Mouse (Mus musculus): Measurements from ENCODE around the gene Olfr785. TPM values are rescaled to one million over a fixed set of nuclear protein-coding genes. Genes with fewer than 3 reads are reported as not detected.

Gene Olfr785
- not detected for total RNA-seq (2023)

GRCm38 (mm10) chr10:129405126-129405525 lies at the start of gene Olfr785:
Gene Olfr785, plus strand, starts transcription at chr10:129405426.

GRCm38 (mm10) chr10:129383783-129384182 lies 21.4 kb upstream of the Olfr785 start, which contains the start of gene Olfr784:
Gene Olfr784, plus strand, starts transcription at chr10:129384083.

GRCm38 (mm10) chr10:129427006-129427405 lies 21.8 kb downstream of the Olfr785 start, which contains the start of gene Olfr786:
Gene Olfr786, plus strand, starts transcription at chr10:129427306.

Other genes with a start within 250 kb of the Olfr785 start
- gene Olfr771, start 240.7 kb upstream of the Olfr785 start, total RNA-seq (2023), result not detected
- not detected for gene Olfr772, start 227.5 kb upstream of the Olfr785 start, total RNA-seq (2023)
- not detected for gene Olfr773, start 218.0 kb upstream of the Olfr785 start, total RNA-seq (2023)
- not detected for gene Olfr774, start 169.2 kb upstream of the Olfr785 start, total RNA-seq (2023)
- gene Olfr775, start 157.0 kb upstream of the Olfr785 start, total RNA-seq (2023), result not detected
- gene Olfr776, start 146.3 kb upstream of the Olfr785 start, total RNA-seq (2023), result not detected
- not detected for gene Olfr777, start 133.9 kb upstream of the Olfr785 start, total RNA-seq (2023)
- gene Olfr780, start 87.3 kb upstream of the Olfr785 start, total RNA-seq (2023), result not detected
- not detected for gene Olfr781, start 76.6 kb upstream of the Olfr785 start, total RNA-seq (2023)
- gene Olfr782, start 56.6 kb upstream of the Olfr785 start, total RNA-seq (2023), result not detected
- gene Olfr784, start 21.3 kb upstream of the Olfr785 start, total RNA-seq (2023), result under 1 TPM in 1 of 2 experiments, not detected in 1; 0.22 TPM
- not detected for gene Olfr786, start 21.9 kb downstream of the Olfr785 start, total RNA-seq (2023)
- not detected for gene Olfr787, start 56.4 kb downstream of the Olfr785 start, total RNA-seq (2023)
- gene Olfr788, start 65.6 kb downstream of the Olfr785 start, total RNA-seq (2023), result not detected
- gene Olfr789, start 79.3 kb downstream of the Olfr785 start, total RNA-seq (2023), result not detected
- gene Olfr790, start 93.1 kb downstream of the Olfr785 start, total RNA-seq (2023), result not detected
- gene Olfr791, start 116.4 kb downstream of the Olfr785 start, total RNA-seq (2023), result not detected
- gene Olfr792, start 133.7 kb downstream of the Olfr785 start, total RNA-seq (2023), result not detected
- not detected for gene Olfr794, start 162.2 kb downstream of the Olfr785 start, total RNA-seq (2023)
- not detected for gene Olfr796, start 207.1 kb downstream of the Olfr785 start, total RNA-seq (2023)
- not detected for gene Olfr798, start 222.5 kb downstream of the Olfr785 start, total RNA-seq (2023)
- gene Olfr799, start 232.1 kb downstream of the Olfr785 start, total RNA-seq (2023), result not detected